Mouse (Mus musculus) hindbrain, embryonic 12.5 days (tissue): ENCODE results near the gene Eif5. TPM values are rescaled to one million over a fixed set of nuclear protein-coding genes. Genes with fewer than 3 reads are reported as not detected.

Experiments
- ATAC-seq: fragments of 200-750 bp; cut with Nextera tagmentation; 2 replicates; pipeline ENCODE4 v1.8.0; 2017; ENCODE audit warnings: moderate TSS enrichment; ENCODE audit not compliant: low FRiP score
- H3K27ac ChIP-seq: fragments of 300-500 bp; sonication (generic); 2 replicates; pipeline ENCODE4 v1.5.1; 2016; ENCODE audit warnings: mild to moderate bottlenecking
- H3K27me3 ChIP-seq: fragments of 300-500 bp; sonication (generic); 2 replicates; pipeline ENCODE4 v1.6.1; 2016; ENCODE audit warnings: mild to moderate bottlenecking
- H3K36me3 ChIP-seq: fragments of 300-500 bp; sonication (generic); 2 replicates; pipeline ENCODE4 v1.6.1; 2016; ENCODE audit warnings: mild to moderate bottlenecking
- H3K4me1 ChIP-seq: fragments of 300-500 bp; sonication (generic); 2 replicates; pipeline ENCODE4 v1.6.1; 2016
- H3K4me2 ChIP-seq: fragments of 300-500 bp; sonication (generic); replicated peaks from 2 replicates; pipeline ENCODE4 v1.6.1; 2016; ENCODE audit warnings: mild to moderate bottlenecking
- H3K4me3 ChIP-seq: fragments of 300-500 bp; sonication (generic); 2 replicates; pipeline ENCODE4 v1.5.1; 2016; ENCODE audit warnings: mild to moderate bottlenecking
- H3K9ac ChIP-seq: fragments of 300-500 bp; sonication (generic); 2 replicates; pipeline ENCODE4 v1.6.1; 2016; ENCODE audit warnings: mild to moderate bottlenecking, moderate library complexity
- H3K9me3 ChIP-seq: fragments of 300-500 bp; sonication (generic); replicated peaks from 2 replicates; pipeline ENCODE4 v1.6.1; 2016; ENCODE audit warnings: mild to moderate bottlenecking
- WGBS: fragments of 180-500 bp; shearing (Covaris S2); methylation state at CpG from one replicate; pipeline ENCODE4 v1.1.7; 2016; 5-methylcytosine and 5-hydroxymethylcytosine counted together
- polyA plus RNA-seq: library from polyadenylated mRNA; unstranded; fragments of >200 nt; fragmentation: Nextera tagmentation; extraction: Ambion mirVana; gene quantifications from 2 replicates; pipeline ENCODE4 v1.2.1, GENCODE M21; 2016

Gene Eif5
- polyA plus RNA-seq, 1 experiment from 2014 or later, result 662 TPM

- ATAC-seq, result no peak
- Histone ChIP-seq H3K9me3 (no peaks in the 10 kb centered on the region), H3K4me3 (no peak overlapping the region), H3K36me3 (no peaks in the 10 kb centered on the region), H3K27me3 (no peaks in the 10 kb centered on the region), H3K9ac (no peak overlapping the region), H3K4me2 (no peak overlapping the region), H3K27ac (no peak overlapping the region), H3K4me1 (0 out of 2 replicates have a peak, but pooled peaks cover 2% of the 10 kb centered on the region)
- WGBS, result 62% methylated on average over 5 of the region's 5 CpGs
Observed at GRCm38 (mm10) chr12:111513673-111514072, 24.1 kb upstream of the Eif5 start.

DNA sequence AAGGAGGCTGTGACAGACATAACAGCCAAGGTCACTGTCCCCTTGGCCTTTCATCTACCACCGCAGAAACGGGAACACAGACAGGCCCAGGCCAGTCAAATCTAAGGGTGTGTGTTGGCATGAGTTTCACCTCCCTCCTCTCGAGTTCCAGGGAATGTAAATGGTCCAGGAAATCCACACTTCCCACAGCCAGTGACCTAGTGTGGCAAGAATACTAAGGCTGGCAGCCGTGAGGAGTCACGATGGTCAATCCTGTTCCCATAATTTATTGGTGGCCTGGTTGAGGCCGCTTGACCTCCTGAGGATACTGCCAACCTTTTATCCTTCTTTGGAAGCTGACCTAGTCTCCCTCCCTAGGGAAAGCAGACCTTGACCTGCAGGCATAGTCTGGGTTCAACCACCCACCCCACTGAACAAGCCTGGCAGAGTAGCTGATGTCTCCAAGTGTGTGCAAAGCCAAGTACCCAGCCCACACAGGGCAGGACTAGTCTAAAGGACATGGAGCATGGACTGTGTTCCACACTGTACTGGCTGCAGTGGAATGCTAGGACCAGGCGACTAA is 23.5 kb upstream of the Eif5 start:
- no peak overlapping the region for H3K27ac ChIP-seq
- H3K4me2 ChIP-seq, result no peak overlapping the region
- no peaks in the 10 kb centered on the region for H3K9me3 ChIP-seq
- no peak overlapping the region for H3K4me3 ChIP-seq
- H3K9ac ChIP-seq, result no peak overlapping the region
- no peaks in the 10 kb centered on the region for H3K36me3 ChIP-seq
- H3K4me1 ChIP-seq, result 0 out of 2 replicates have a peak, but pooled peaks cover 2% of the 10 kb centered on the region
- no peaks in the 10 kb centered on the region for H3K27me3 ChIP-seq
- no peak for ATAC-seq
- WGBS, result 67% methylated on average over 7 of the region's 7 CpGs

- WGBS, result 83% methylated on average over 7 of the region's 7 CpGs
Observed at GRCm38 (mm10) chr12:111514874-111515649, 22.8 kb upstream of the Eif5 start.

GRCm38 (mm10) chr12:111515920-111516319 is 21.9 kb upstream of the Eif5 start:
- no peaks in the 10 kb centered on the region for H3K27me3 ChIP-seq
- no peaks in the 10 kb centered on the region for H3K9me3 ChIP-seq
- no peak overlapping the region for H3K4me2 ChIP-seq
- ATAC-seq, result no peak
- WGBS, result 89% methylated on average over 5 of the region's 5 CpGs
- no peak overlapping the region for H3K27ac ChIP-seq
- no peak overlapping the region for H3K9ac ChIP-seq
- H3K4me1 ChIP-seq, result 0 out of 2 replicates have a peak, but pooled peaks cover 2% of the 10 kb centered on the region
- no peak overlapping the region for H3K4me3 ChIP-seq
- H3K36me3 ChIP-seq, result no peaks in the 10 kb centered on the region

More at GRCm38 (mm10) chr12:111514874-111515649, 22.8 kb upstream of the Eif5 start:
- Histone ChIP-seq H3K4me2 (no peak overlapping the region), H3K36me3 (no peaks in the 10 kb centered on the region), H3K27me3 (no peaks in the 10 kb centered on the region), H3K27ac (no peak overlapping the region), H3K4me3 (no peak overlapping the region), H3K9ac (no peak overlapping the region), H3K9me3 (no peaks in the 10 kb centered on the region), H3K4me1 (0 out of 2 replicates have a peak, but pooled peaks cover 2% of the 10 kb centered on the region)
- ATAC-seq, result no peak

GRCm38 (mm10) chr12:111516826-111517225 is 21.0 kb upstream of the Eif5 start:
- Histone ChIP-seq H3K27ac (no peak overlapping the region), H3K4me1 (0 out of 2 replicates have a peak, but pooled peaks cover 2% of the 10 kb centered on the region), H3K9me3 (peaks cover 6% of the 10 kb centered on the region; the same call in 1 of the 2 replicates), H3K36me3 (no peaks in the 10 kb centered on the region), H3K9ac (no peak overlapping the region), H3K4me2 (no peak overlapping the region), H3K27me3 (no peaks in the 10 kb centered on the region), H3K4me3 (no peak overlapping the region)
- no peak for ATAC-seq
- WGBS, result 87% methylated on average over 6 of the region's 6 CpGs

DNA sequence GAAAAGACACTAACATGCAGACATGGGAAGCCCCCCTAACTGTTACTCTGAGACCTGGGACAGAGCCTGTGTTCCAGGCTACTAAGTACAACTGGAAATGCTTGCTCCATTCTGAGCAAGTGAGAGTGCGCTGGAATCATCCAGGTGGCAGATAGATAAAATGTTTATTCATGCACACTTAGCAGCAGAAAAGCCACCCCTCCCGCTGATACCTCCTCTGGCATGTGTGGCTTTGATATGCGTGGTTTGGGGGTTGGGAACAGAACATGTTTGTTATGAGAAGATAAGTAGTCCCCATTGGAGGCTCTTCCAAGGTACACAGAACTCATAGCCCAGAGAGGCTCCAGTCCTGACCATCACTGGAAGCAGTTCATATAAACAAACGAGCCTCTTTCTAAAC is 19.9 kb upstream of the Eif5 start:
- Histone ChIP-seq H3K4me2 (no peak overlapping the region), H3K9ac (no peak overlapping the region), H3K36me3 (no peaks in the 10 kb centered on the region), H3K4me1 (0 out of 2 replicates have a peak, but pooled peaks cover 2% of the 10 kb centered on the region), H3K4me3 (no peak overlapping the region), H3K9me3 (peaks cover 13% of the 10 kb centered on the region; the same call in 1 of the 2 replicates), H3K27me3 (no peaks in the 10 kb centered on the region), H3K27ac (no peak overlapping the region)
- ATAC-seq, result no peak
- WGBS, result 70% methylated on average over 4 of the region's 4 CpGs

DNA sequence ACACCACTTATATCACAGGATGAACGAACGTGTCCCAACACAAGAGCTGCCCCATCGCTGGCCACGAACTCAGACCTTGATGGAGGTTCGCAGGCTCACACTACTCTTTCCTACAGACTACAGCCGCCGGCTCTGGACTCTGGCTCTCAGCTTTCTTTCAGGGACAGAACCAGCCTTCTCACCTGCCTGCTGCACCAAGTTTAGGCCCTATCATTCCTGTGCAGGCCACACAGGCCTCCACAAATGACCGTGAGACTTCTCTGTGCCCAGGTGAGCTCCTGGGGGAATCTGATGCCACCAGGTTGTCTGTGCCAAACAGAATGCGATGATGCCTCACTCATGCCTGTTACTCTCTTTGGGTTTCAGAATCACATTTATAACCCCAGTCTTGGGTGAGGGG is 19.4 kb upstream of the Eif5 start:
- H3K27ac ChIP-seq, result no peak overlapping the region
- H3K27me3 ChIP-seq, result no peaks in the 10 kb centered on the region
- no peak overlapping the region for H3K4me3 ChIP-seq
- 0 out of 2 replicates have a peak, but pooled peaks cover 2% of the 10 kb centered on the region for H3K4me1 ChIP-seq
- H3K9me3 ChIP-seq, result peaks cover 13% of the 10 kb centered on the region; the same call in 1 of the 2 replicates
- no peak for ATAC-seq
- 92% methylated on average over 9 of the region's 9 CpGs for WGBS
- H3K9ac ChIP-seq, result no peak overlapping the region
- no peaks in the 10 kb centered on the region for H3K36me3 ChIP-seq
- no peak overlapping the region for H3K4me2 ChIP-seq

GRCm38 (mm10) chr12:111519821-111520220 is 18.0 kb upstream of the Eif5 start:
- ATAC-seq, result no peak
- Histone ChIP-seq H3K9ac (no peak overlapping the region), H3K4me2 (no peak overlapping the region), H3K27me3 (no peaks in the 10 kb centered on the region), H3K27ac (no peak overlapping the region), H3K4me1 (no peaks in the 10 kb centered on the region), H3K4me3 (no peak overlapping the region), H3K9me3 (peaks cover 13% of the 10 kb centered on the region; the same call in 1 of the 2 replicates), H3K36me3 (no peaks in the 10 kb centered on the region)
- 74% methylated on average over 5 of the region's 5 CpGs for WGBS

GRCm38 (mm10) chr12:111520994-111521393 is 16.8 kb upstream of the Eif5 start:
- ATAC-seq, result no peak

DNA sequence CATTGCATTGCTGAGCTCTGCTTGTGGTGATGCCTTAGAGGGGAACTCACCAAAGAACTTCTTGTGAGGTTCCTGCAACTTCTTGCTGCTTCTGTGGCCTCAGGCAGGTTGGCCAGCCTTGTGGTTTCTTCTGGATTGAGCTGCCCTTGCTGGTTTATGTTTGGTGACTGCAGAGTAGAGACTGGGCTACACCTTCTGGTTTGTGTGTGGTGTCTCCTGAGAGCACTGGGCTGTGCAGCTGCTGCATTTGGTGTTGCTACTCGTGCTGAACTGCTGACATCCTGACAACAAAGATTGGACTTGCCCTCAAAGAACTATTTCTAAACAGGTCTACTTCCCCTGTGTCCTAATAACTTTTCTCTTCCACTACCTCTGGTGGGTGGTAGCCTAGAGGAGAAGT is 13.3 kb upstream of the Eif5 start:
- H3K9me3 ChIP-seq, result peaks cover 13% of the 10 kb centered on the region; the same call in 1 of the 2 replicates
- no peak overlapping the region for H3K4me3 ChIP-seq
- ATAC-seq, result no peak
- H3K27me3 ChIP-seq, result 0 out of 2 replicates have a peak, but pooled peaks cover 2% of the 10 kb centered on the region
- 75% methylated on average over 1 of the region's 1 CpGs for WGBS
- no peak overlapping the region for H3K27ac ChIP-seq
- no peaks in the 10 kb centered on the region for H3K4me1 ChIP-seq
- H3K4me2 ChIP-seq, result no peak overlapping the region
- no peak overlapping the region for H3K9ac ChIP-seq
- H3K36me3 ChIP-seq, result no peaks in the 10 kb centered on the region

More at GRCm38 (mm10) chr12:111520994-111521393, 16.8 kb upstream of the Eif5 start:
- Histone ChIP-seq H3K27ac (no peak overlapping the region), H3K27me3 (no peaks in the 10 kb centered on the region), H3K4me3 (no peak overlapping the region), H3K4me1 (no peaks in the 10 kb centered on the region), H3K36me3 (no peaks in the 10 kb centered on the region), H3K4me2 (no peak overlapping the region), H3K9ac (no peak overlapping the region), H3K9me3 (peaks cover 13% of the 10 kb centered on the region; the same call in 1 of the 2 replicates)
- 89% methylated on average over 2 of the region's 2 CpGs for WGBS

DNA sequence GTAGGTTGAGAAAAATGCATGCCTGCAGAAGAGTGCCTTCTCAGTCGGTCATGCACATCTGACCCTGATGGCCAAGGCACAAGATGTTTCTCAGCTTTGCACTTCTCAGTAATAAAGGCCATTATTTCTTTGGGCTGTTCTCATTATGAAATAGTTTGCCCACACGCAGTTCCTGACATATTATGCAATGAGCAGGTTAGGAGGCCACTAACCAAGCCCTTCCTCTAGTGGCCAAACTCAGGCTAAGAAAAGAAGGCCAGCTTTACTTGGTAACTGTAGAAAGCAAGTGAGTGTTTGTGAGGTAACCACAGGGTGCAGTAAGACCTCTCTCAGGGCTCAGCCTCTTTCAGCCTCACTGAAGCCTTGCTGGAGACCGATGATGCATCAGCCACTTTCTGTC is 12.9 kb upstream of the Eif5 start:
- no peak for ATAC-seq
- no peaks in the 10 kb centered on the region for H3K4me1 ChIP-seq
- H3K4me3 ChIP-seq, result no peak overlapping the region
- no peak overlapping the region for H3K4me2 ChIP-seq
- H3K27me3 ChIP-seq, result 0 out of 2 replicates have a peak, but pooled peaks cover 2% of the 10 kb centered on the region
- peaks cover 13% of the 10 kb centered on the region; the same call in 1 of the 2 replicates for H3K9me3 ChIP-seq
- H3K27ac ChIP-seq, result no peak overlapping the region
- H3K36me3 ChIP-seq, result no peaks in the 10 kb centered on the region
- WGBS, result 84% methylated on average over 3 of the region's 3 CpGs
- H3K9ac ChIP-seq, result no peak overlapping the region

- Histone ChIP-seq H3K4me1 (no peaks in the 10 kb centered on the region), H3K27me3 (0 out of 2 replicates have a peak, but pooled peaks cover 2% of the 10 kb centered on the region), H3K4me3 (no peak overlapping the region), H3K27ac (no peak overlapping the region), H3K9me3 (no peaks in the 10 kb centered on the region), H3K9ac (no peak overlapping the region), H3K36me3 (no peaks in the 10 kb centered on the region), H3K4me2 (no peak overlapping the region)
- WGBS, result 68% methylated on average over 8 of the region's 8 CpGs
- ATAC-seq, result no peak
Observed at GRCm38 (mm10) chr12:111527643-111528281, 10.1 kb upstream of the Eif5 start.
